Mouse (Mus musculus): ENCODE data around the gene Eml3. TPM values are rescaled to one million over a fixed set of nuclear protein-coding genes. Genes with fewer than 3 reads are reported as not detected.

Gene Eml3
- total and polyA plus RNA-seq, 3 experiments, result 16.6 to 23.4 TPM; not detected in 1

DNA sequence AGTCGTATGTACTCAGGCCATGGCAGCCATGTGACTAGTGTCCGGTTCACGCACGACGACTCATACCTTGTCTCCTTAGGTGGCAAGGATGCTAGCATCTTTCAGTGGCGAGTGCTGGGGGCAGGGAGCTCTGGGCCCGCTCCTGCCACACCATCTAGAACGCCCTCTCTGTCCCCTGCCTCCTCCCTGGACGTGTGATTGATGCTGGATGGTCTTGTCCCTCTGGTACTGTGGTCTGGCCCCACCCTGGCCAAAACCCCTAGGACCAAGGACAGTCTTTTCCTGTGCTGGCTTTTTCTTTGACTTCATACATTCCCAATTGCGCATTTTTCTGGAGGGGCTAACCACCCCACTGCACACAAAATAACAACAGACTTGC lies 11.8 kb downstream of the Eml3 start:
- Histone ChIP-seq H3K9me3 (replicated peaks; ENCODE audit: insufficient read depth, low read length) (no peaks in the 10 kb centered on the region), H3K9ac (ENCODE audit: control insufficient read depth, low read depth, low read length, poor library complexity, severe bottlenecking) (peak overlapping the region; percentile 76)

DNA sequence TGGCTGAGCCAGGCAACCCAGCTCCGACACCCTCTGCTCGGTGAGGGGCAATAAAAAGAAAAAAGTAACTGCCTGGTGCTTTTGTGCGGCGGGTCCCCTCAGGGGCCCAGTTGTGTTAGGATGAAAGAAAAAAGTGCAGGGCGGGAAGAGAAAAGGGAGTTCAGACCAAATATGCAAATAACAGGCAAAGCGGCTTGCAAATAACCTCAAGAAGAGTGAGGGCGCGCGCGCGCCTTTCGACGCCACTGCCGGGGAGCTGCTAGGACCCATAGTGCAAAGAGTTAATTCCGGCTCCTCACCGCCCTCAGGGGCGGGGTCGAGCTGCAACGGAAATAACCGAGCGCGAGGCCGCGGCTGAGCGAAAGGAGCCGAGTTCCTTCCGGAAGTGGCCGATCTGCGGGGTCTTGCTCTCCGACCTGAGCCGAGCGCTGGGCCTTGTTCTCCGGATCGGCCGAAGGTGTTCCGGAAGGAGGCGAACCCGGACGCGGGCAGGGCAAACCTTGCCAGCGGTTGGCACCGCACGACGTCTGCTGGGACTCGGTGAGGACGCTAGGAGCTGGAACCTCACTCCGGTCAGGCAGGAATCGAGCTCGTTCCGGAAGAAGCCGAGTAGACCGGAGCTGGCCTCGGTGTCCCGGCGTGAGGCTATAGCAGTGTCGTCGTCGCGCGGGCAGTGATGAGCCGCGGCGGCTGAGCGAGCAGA lies 12.3 kb downstream of the Eml3 start, which contains the start of gene Mta2:
Gene Mta2, plus strand, starts transcription at position 361 of the 703 bp plus-strand sequence.
- Histone ChIP-seq H3K27me3 (ENCODE audit: control insufficient read depth in 1 of 2, insufficient read depth in 2 of 2, low read length in 2 of 2) (no peaks in the 10 kb centered on the region), H3K4me1 (ENCODE audit: control insufficient read depth in 1 of 2, insufficient read depth in 2 of 2, low read length in 2 of 2) (peaks cover 11 to 36% of the 10 kb centered on the region in 2 experiments), H3K4me3 (ENCODE audit: control insufficient read depth in 1 of 2, insufficient read depth in 1 of 2, low read depth in 2 of 2, low read length in 2 of 2) (peak within 1 kb of the TSS; percentile 85 to 99), H3K79me2 (ENCODE audit: control insufficient read depth, insufficient read depth, low read length, poor library complexity) (peaks cover 36% of the 10 kb centered on the region), H3K36me3 (ENCODE audit: control insufficient read depth in 1 of 2, insufficient read depth in 2 of 2, low read length in 2 of 2) (peaks cover 7 to 35% of the 10 kb centered on the region in 2 experiments), H3K27ac (ENCODE audit: control insufficient read depth, low read depth, low read length) (peak within 1 kb of the TSS; percentile 92), H3K9ac (ENCODE audit: control insufficient read depth, low read depth, low read length, poor library complexity, severe bottlenecking) (peak within 1 kb of the TSS; percentile 92), H3K9me3 (replicated peaks; ENCODE audit: insufficient read depth, low read length) (no peaks in the 10 kb centered on the region)
- DNase-seq (ENCODE audit: low read depth, low spot score), result peak; percentile 97
- TF ChIP-seq ETS1 (IDR thresholded peaks at IDR 0.05; ENCODE audit: low read depth, low read length), result peak; percentile 52; the same call in 1 of the 2 replicates
- no peak for TF ChIP-seq JUND (IDR thresholded peaks at IDR 0.05; ENCODE audit: low read depth, low read length)
- TF ChIP-seq USF1 (IDR thresholded peaks at IDR 0.05; ENCODE audit: low read depth, low read length), result no peak; the same call in 1 of the 2 replicates
- peak; percentile 78 for TF ChIP-seq SIN3A (IDR thresholded peaks at IDR 0.05; ENCODE audit: low read length)
- TF ChIP-seq MAX (IDR thresholded peaks at IDR 0.05; ENCODE audit: low read length), result no peak; the same call in 1 of the 2 replicates
- TF ChIP-seq TBP (IDR thresholded peaks at IDR 0.05; ENCODE audit: low read depth, low read length), result peak; percentile 53; the same call in 1 of the 2 replicates
- TF ChIP-seq KAT2A (conservative IDR thresholded peaks at IDR 0.05; ENCODE audit: low read depth, low read length), result peak; percentile 53
- no peak for TF ChIP-seq POLR2AphosphoS5 (IDR thresholded peaks at IDR 0.05; ENCODE audit: borderline replicate concordance, low read depth, low read length)
- peak; percentile 63; the same call in 1 of the 2 replicates for TF ChIP-seq MYB (IDR thresholded peaks at IDR 0.05; ENCODE audit: low read depth, low read length)
- TF ChIP-seq ELF1 (IDR thresholded peaks at IDR 0.05; ENCODE audit: low read depth, low read length), result peak; percentile 86
- TF ChIP-seq RAD21 (IDR thresholded peaks at IDR 0.05; ENCODE audit: low read depth, low read length), result no peak
- no peak for TF ChIP-seq MAFK (IDR thresholded peaks at IDR 0.05; ENCODE audit: borderline replicate concordance, low read depth, low read length)
- 0 out of 2 replicates have a peak, but pooled peaks have one; percentile 19 for TF ChIP-seq MXI1 (IDR thresholded peaks at IDR 0.05; ENCODE audit: low read depth, low read length)
- no peak for TF ChIP-seq BHLHE40 (IDR thresholded peaks at IDR 0.05; ENCODE audit: borderline replicate concordance, low read depth, low read length)
- peak; percentile 94 for TF ChIP-seq POLR2AphosphoS2 (IDR thresholded peaks at IDR 0.05; ENCODE audit: low read length)
- peak; percentile 66 for TF ChIP-seq ZMIZ1 (IDR thresholded peaks at IDR 0.05; ENCODE audit: low read depth, low read length)
- peak in 1 of 3 experiments; percentile 1; a peak in 1 of 6 replicates for TF ChIP-seq CTCF (IDR thresholded peaks at IDR 0.05 in 2 of 3, conservative IDR thresholded peaks at IDR 0.05 in 1 of 3; ENCODE audit: control insufficient read depth in 1 of 3, insufficient read depth in 1 of 3, low read depth in 2 of 3, low read length in 3 of 3, poor library complexity in 1 of 3, severe bottlenecking in 1 of 3)
- 0 out of 2 replicates have a peak, but pooled peaks have one; percentile 30 for TF ChIP-seq E2F4 (IDR thresholded peaks at IDR 0.05; ENCODE audit: borderline replicate concordance, low read depth, low read length)
- peak; percentile 77 for TF ChIP-seq NELFE (IDR thresholded peaks at IDR 0.05; ENCODE audit: low read depth, low read length)
- peak; percentile 47 to 91 for TF ChIP-seq POLR2A (IDR thresholded peaks at IDR 0.05; ENCODE audit: control insufficient read depth in 1 of 2, insufficient read depth in 1 of 2, low read depth in 1 of 2, low read length in 2 of 2, poor library complexity in 1 of 2)
- peak; percentile 60 for TF ChIP-seq TCF12 (IDR thresholded peaks at IDR 0.05; ENCODE audit: low read depth, low read length)
- TF ChIP-seq EP300 (IDR thresholded peaks at IDR 0.05; ENCODE audit: low read depth in 1 of 2, low read length in 2 of 2), result peak in 1 of 2 experiments; percentile 6; a peak in 1 of 4 replicates
- TF ChIP-seq ZKSCAN1 (IDR thresholded peaks at IDR 0.05; ENCODE audit: low read depth, low read length), result 0 out of 2 replicates have a peak, but pooled peaks have one; percentile 24
- peak; percentile 73 for TF ChIP-seq HCFC1 (IDR thresholded peaks at IDR 0.05; ENCODE audit: low read depth, low read length)
- TF ChIP-seq CHD2 (IDR thresholded peaks at IDR 0.05; ENCODE audit: low read length), result no peak
- peak; percentile 70; the same call in 1 of the 2 replicates for TF ChIP-seq MYC (IDR thresholded peaks at IDR 0.05; ENCODE audit: low read depth, low read length)
- peak; percentile 43; the same call in 1 of the 2 replicates for TF ChIP-seq NRF1 (IDR thresholded peaks at IDR 0.05; ENCODE audit: insufficient read depth, low read depth, low read length, poor library complexity, severe bottlenecking)
- TF ChIP-seq GABPA (IDR thresholded peaks at IDR 0.05; ENCODE audit: low read depth, low read length), result no peak
- TF ChIP-seq MAZ (IDR thresholded peaks at IDR 0.05; ENCODE audit: low read depth, low read length), result peak; percentile 33

More for the DNA sequence above, 11.8 kb downstream of the Eml3 start:
- no peaks in the 10 kb centered on the region for H3K27me3 ChIP-seq (ENCODE audit: control insufficient read depth in 1 of 2, insufficient read depth in 2 of 2, low read length in 2 of 2)
- no peak for DNase-seq (ENCODE audit: low read depth, low spot score)
- TF ChIP-seq POLR2AphosphoS2 (IDR thresholded peaks at IDR 0.05; ENCODE audit: low read length) (no peak), RAD21 (IDR thresholded peaks at IDR 0.05; ENCODE audit: low read depth, low read length) (no peak)
- peaks cover 4 to 32% of the 10 kb centered on the region in 2 experiments for H3K36me3 ChIP-seq (ENCODE audit: control insufficient read depth in 1 of 2, insufficient read depth in 2 of 2, low read length in 2 of 2)
- H3K27ac ChIP-seq (ENCODE audit: control insufficient read depth, low read depth, low read length), result peak overlapping the region; percentile 71
- H3K4me3 ChIP-seq (ENCODE audit: control insufficient read depth in 1 of 2, insufficient read depth in 1 of 2, low read depth in 2 of 2, low read length in 2 of 2), result peak overlapping the region; percentile 45 to 56
- H3K4me1 ChIP-seq (ENCODE audit: control insufficient read depth in 1 of 2, insufficient read depth in 2 of 2, low read length in 2 of 2), result peaks cover 9 to 33% of the 10 kb centered on the region in 2 experiments
- H3K79me2 ChIP-seq (ENCODE audit: control insufficient read depth, insufficient read depth, low read length, poor library complexity), result peaks cover 36% of the 10 kb centered on the region
